Mouse (Mus musculus) MEL (cell line): ENCODE results near the gene Tbc1d1. TPM values are rescaled to one million over a fixed set of nuclear protein-coding genes. Genes with fewer than 3 reads are reported as not detected.

Experiments
- DNase-seq: peaks from one replicate; pipeline ENCODE4 v3.0.0; 2011; ENCODE audit warnings: low read depth, low spot score
- H3K27ac ChIP-seq: 2 replicates; pipeline ENCODE4 v1.5.1; 2012; ENCODE audit warnings: low read depth, mild to moderate bottlenecking, control low read depth, low read length, moderate library complexity; ENCODE audit not compliant: control insufficient read depth
- H3K27me3 ChIP-seq, 2 experiments: fragments of 150-350 bp in 1 of 2; sonication (generic) in 1 of 2; 2 replicates each; pipeline ENCODE4 v1.6.1; 2012; ENCODE audit warnings: low read length in 2 of 2, mild to moderate bottlenecking in 2 of 2, improper control_type of control experiment in 1 of 2, moderate library complexity in 1 of 2; ENCODE audit not compliant: insufficient read depth in 2 of 2, control insufficient read depth in 1 of 2
- H3K36me3 ChIP-seq, 2 experiments: 2 replicates each; pipeline ENCODE4 v1.6.1; 2012 to 2014; ENCODE audit warnings: low read length in 2 of 2, improper control_type of control experiment in 1 of 2, inconsistent platforms in 1 of 2, mild to moderate bottlenecking in 1 of 2; ENCODE audit not compliant: insufficient read depth in 2 of 2, control insufficient read depth in 1 of 2
- H3K4me1 ChIP-seq, 2 experiments: fragments of 150-350 bp in 1 of 2; sonication (generic) in 1 of 2; 2 replicates each; pipeline ENCODE4 v1.6.1; 2012; ENCODE audit warnings: low read length in 2 of 2, improper control_type of control experiment in 1 of 2, mild to moderate bottlenecking in 1 of 2; ENCODE audit not compliant: insufficient read depth in 2 of 2, control insufficient read depth in 1 of 2
- H3K4me3 ChIP-seq, 2 experiments: fragments of 150-350 bp in 1 of 2; sonication (generic) in 1 of 2; 2 replicates each; pipeline ENCODE4 v1.5.1; 2012; ENCODE audit warnings: low read depth in 2 of 2, low read length in 2 of 2, mild to moderate bottlenecking in 2 of 2, moderate library complexity in 2 of 2, control low read depth in 1 of 2, improper control_type of control experiment in 1 of 2; ENCODE audit not compliant: control insufficient read depth in 1 of 2, insufficient read depth in 1 of 2
- H3K79me2 ChIP-seq: 2 replicates; pipeline ENCODE4 v1.6.1; 2012; ENCODE audit warnings: mild to moderate bottlenecking, low read length, moderate library complexity; ENCODE audit not compliant: control insufficient read depth, poor library complexity, insufficient read depth
- H3K9ac ChIP-seq: 2 replicates; pipeline ENCODE4 v1.6.1; 2012; ENCODE audit warnings: low read depth, mild to moderate bottlenecking, control low read depth, low read length, moderate library complexity; ENCODE audit not compliant: control insufficient read depth, poor library complexity, severe bottlenecking
- H3K9me3 ChIP-seq: fragments of 150-350 bp; sonication (generic); replicated peaks from 2 replicates; pipeline ENCODE4 v1.6.1; 2012; ENCODE audit warnings: mild to moderate bottlenecking, low read length, improper control_type of control experiment, moderate library complexity; ENCODE audit not compliant: insufficient read depth
- CHD1 ChIP-seq: IDR thresholded peaks from 2 replicates; pipeline ENCODE4 v1.6.1; 2012; ENCODE audit warnings: low read depth, mild to moderate bottlenecking, inconsistent platforms, low read length, improper control_type of control experiment
- EP300 ChIP-seq, 2 experiments: IDR thresholded peaks; 2 replicates each; pipeline ENCODE4 v1.6.1; 2011; ENCODE audit warnings: improper control_type of control experiment in 2 of 2, low read length in 2 of 2, low read depth in 1 of 2, mild to moderate bottlenecking in 1 of 2
- ETS1 ChIP-seq: IDR thresholded peaks from 2 replicates; pipeline ENCODE4 v1.6.1; 2012; ENCODE audit warnings: low read depth, mild to moderate bottlenecking, inconsistent platforms, low read length, improper control_type of control experiment, moderate library complexity
- HCFC1 ChIP-seq: IDR thresholded peaks from 2 replicates; pipeline ENCODE4 v1.6.1; 2012; ENCODE audit warnings: low read depth, mild to moderate bottlenecking, inconsistent platforms, low read length, improper control_type of control experiment, moderate library complexity
- KAT2A ChIP-seq: conservative IDR thresholded peaks from 2 replicates; pipeline ENCODE4 v1.6.1; 2012; ENCODE audit warnings: low read depth, low read length, improper control_type of control experiment, inconsistent platforms
- MAFK ChIP-seq: IDR thresholded peaks from 2 replicates; pipeline ENCODE4 v1.6.1; 2011; ENCODE audit warnings: low read depth, mild to moderate bottlenecking, low read length, improper control_type of control experiment, borderline replicate concordance
- MAZ ChIP-seq: IDR thresholded peaks from 2 replicates; pipeline ENCODE4 v1.6.1; 2012; ENCODE audit warnings: low read depth, mild to moderate bottlenecking, inconsistent platforms, low read length, improper control_type of control experiment
- MXI1 ChIP-seq: IDR thresholded peaks from 2 replicates; pipeline ENCODE4 v1.6.1; 2011; ENCODE audit warnings: mild to moderate bottlenecking, low read depth, low read length, improper control_type of control experiment
- RAD21 ChIP-seq: IDR thresholded peaks from 2 replicates; pipeline ENCODE4 v1.6.1; 2011; ENCODE audit warnings: mild to moderate bottlenecking, low read depth, low read length, improper control_type of control experiment
- RCOR1 ChIP-seq: IDR thresholded peaks from 2 replicates; pipeline ENCODE4 v1.6.1; 2012; ENCODE audit warnings: low read depth, mild to moderate bottlenecking, inconsistent platforms, low read length, improper control_type of control experiment
- SMC3 ChIP-seq: IDR thresholded peaks from 2 replicates; pipeline ENCODE4 v1.6.1; 2011; ENCODE audit warnings: low read depth, low read length, improper control_type of control experiment
- TCF12 ChIP-seq: IDR thresholded peaks from 2 replicates; pipeline ENCODE4 v1.6.1; 2014; ENCODE audit warnings: low read depth, mild to moderate bottlenecking, inconsistent platforms, low read length, improper control_type of control experiment, moderate library complexity
- UBTF ChIP-seq: IDR thresholded peaks from 2 replicates; pipeline ENCODE4 v1.6.1; 2012; ENCODE audit warnings: low read depth, mild to moderate bottlenecking, inconsistent platforms, low read length, improper control_type of control experiment, moderate library complexity, borderline replicate concordance; ENCODE audit not compliant: insufficient read depth
- USF1 ChIP-seq: IDR thresholded peaks from 2 replicates; pipeline ENCODE4 v1.6.1; 2014; ENCODE audit warnings: low read depth, mild to moderate bottlenecking, inconsistent platforms, low read length, improper control_type of control experiment, moderate library complexity
- ZKSCAN1 ChIP-seq: IDR thresholded peaks from 2 replicates; pipeline ENCODE4 v1.6.1; 2012; ENCODE audit warnings: low read depth, mild to moderate bottlenecking, inconsistent platforms, low read length, improper control_type of control experiment, moderate library complexity
- ZNF384 ChIP-seq: IDR thresholded peaks from 2 replicates; pipeline ENCODE4 v1.6.1; 2012; ENCODE audit warnings: low read depth, mild to moderate bottlenecking, inconsistent platforms, low read length, improper control_type of control experiment
- polyA plus RNA-seq, 2 experiments: library from polyadenylated mRNA; stranded (reverse) in 1 of 2; unstranded in 1 of 2; fragments of >175 nt in 1 of 2; fragments of >200 nt in 1 of 2; gene quantifications; 2 replicates each; pipeline versions ENCODE4 v1.2.1 to v1.2.4; 2012; ENCODE audit warnings: low replicate concordance in 2 of 2, low read depth in 1 of 2; ENCODE audit not compliant: insufficient read length in 2 of 2, insufficient read depth in 1 of 2, missing spikeins in 1 of 2
- total RNA-seq: library from RNA; depleted of rRNA; stranded (reverse); fragments of 300-350 nt; gene quantifications from 2 replicates; pipeline ENCODE4 v1.2.3, GENCODE M21; 2012

Gene Tbc1d1
- total and polyA plus RNA-seq, 3 experiments, result 22.5 to 24.4 TPM; not detected in 1

DNA sequence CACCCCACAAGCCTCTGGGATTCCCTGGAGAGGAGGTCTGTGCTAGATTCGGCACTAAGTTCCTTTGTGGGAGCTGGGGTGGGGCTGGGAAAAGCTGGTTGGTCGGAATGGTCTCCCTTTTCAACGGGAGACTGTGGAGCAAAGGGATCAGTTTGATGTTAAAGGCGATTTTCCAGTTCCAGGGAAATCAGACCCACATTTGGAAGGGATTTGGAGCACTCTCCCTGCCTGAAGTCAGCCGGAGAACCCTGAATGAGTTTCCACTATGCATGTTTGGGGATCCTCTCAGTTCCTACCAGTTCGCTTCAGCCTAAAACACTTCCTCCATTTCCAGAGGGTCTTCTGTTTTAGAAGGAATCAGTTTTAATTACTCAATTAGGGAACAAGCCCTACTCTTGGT is 228.4 kb downstream of the Tbc1d1 start:
- no peak overlapping the region for H3K4me3 ChIP-seq
- no peaks in the 10 kb centered on the region for H3K79me2 ChIP-seq
- no peaks in the 10 kb centered on the region for H3K9me3 ChIP-seq
- DNase-seq, result no peak
- H3K36me3 ChIP-seq, result peaks cover 0 to 2% of the 10 kb centered on the region in 2 experiments; a peak in 1 of 4 replicates
- no peaks in the 10 kb centered on the region for H3K27me3 ChIP-seq
- TF ChIP-seq SMC3 (no peak), TCF12 (no peak)
- H3K4me1 ChIP-seq, result peaks cover 0 to 4% of the 10 kb centered on the region in 2 experiments; a peak in 1 of 4 replicates
- no peak overlapping the region for H3K9ac ChIP-seq
- no peak overlapping the region for H3K27ac ChIP-seq

DNA sequence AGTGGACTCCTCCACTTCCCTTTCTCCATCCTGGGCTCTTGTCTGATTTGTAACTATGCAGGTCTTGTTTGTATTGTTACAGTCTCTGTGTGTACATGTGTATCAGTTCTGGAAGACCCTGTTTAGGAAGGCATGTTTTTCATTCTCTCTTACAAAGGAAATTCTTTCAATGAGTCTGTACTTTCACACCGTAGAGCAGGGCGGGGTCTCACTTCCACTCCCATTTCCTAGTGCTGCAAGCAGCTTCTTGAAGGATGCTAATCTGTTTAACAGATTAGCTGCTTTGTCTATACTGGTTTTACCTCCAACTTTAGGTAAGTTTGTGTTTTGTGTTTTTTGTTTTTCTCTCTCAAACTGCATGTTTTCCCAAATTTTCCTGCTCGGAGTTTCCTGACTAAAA is 230.9 kb downstream of the Tbc1d1 start:
- H3K36me3 ChIP-seq, result no peaks in the 10 kb centered on the region

DNA sequence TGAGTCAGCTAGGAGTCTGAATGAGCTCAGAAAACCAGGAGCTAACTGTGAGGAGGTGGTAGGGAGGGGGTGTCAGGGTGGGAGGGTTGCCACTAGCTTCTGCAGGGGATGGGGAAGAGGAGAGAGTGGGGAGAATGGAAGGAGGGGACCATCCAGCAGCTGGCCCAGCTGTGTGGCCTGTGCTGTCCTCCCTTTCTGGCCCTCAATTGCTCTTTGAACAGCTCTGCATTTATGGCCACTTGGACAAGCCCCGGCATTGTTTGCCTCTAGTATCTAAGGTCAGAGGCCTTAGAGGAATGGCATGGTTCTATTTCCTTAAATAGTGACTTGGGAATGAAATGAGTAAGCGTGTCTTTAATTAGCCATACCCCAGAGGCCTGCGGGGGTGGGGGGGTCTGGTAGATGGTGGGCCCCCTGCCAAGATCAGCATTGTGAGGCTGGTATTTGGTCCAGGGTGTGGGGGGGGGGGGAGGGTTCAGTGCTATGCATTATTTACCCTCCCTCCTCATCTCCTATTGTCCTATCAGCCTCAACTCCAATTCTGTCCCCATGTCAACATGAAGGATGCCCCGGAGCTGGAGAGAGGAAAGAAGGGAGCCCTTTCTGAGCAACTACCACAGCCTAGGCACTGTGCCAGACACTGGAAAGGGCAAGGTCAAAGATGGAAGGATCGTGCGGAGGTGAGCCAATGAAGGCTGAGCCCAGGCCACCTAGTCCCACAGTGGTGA is 233.3 kb downstream of the Tbc1d1 start:
- Histone ChIP-seq H3K4me1 (peaks cover 0 to 5% of the 10 kb centered on the region in 2 experiments; a peak in 2 of 4 replicates), H3K9me3 (no peaks in the 10 kb centered on the region), H3K36me3 (no peaks in the 10 kb centered on the region), H3K4me3 (no peak overlapping the region), H3K27ac (no peak overlapping the region), H3K9ac (no peak overlapping the region), H3K27me3 (no peaks in the 10 kb centered on the region), H3K79me2 (no peaks in the 10 kb centered on the region)
- no peak for TF ChIP-seq ETS1
- no peak for TF ChIP-seq ZNF384
- no peak for TF ChIP-seq MAFK
- TF ChIP-seq UBTF, result no peak
- no peak for TF ChIP-seq CHD1
- no peak for TF ChIP-seq RAD21
- TF ChIP-seq HCFC1, result no peak
- TF ChIP-seq MXI1, result no peak
- no peak for TF ChIP-seq MAZ
- no peak for TF ChIP-seq SMC3
- TF ChIP-seq KAT2A, result no peak
- TF ChIP-seq ZKSCAN1, result no peak
- DNase-seq, result no peak

More for the DNA sequence above, 230.9 kb downstream of the Tbc1d1 start:
- Histone ChIP-seq H3K4me1 (peaks cover 0 to 5% of the 10 kb centered on the region in 2 experiments; a peak in 2 of 4 replicates), H3K27me3 (no peaks in the 10 kb centered on the region), H3K79me2 (no peaks in the 10 kb centered on the region), H3K4me3 (no peak overlapping the region), H3K9me3 (no peaks in the 10 kb centered on the region), H3K9ac (no peak overlapping the region), H3K27ac (no peak overlapping the region)
- DNase-seq, result no peak
- no peak for TF ChIP-seq MXI1
- TF ChIP-seq USF1, result no peak
- TF ChIP-seq RCOR1, result no peak
- no peak for TF ChIP-seq EP300 (IDR thresholded peaks at IDR 0.05; ENCODE audit: low read depth in 1 of 2, low read length in 2 of 2)
